Mouse (Mus musculus) heart, postnatal 0 days (tissue): ENCODE measurements around the gene Cars2.

Source experiments
- CTCF ChIP-seq: IDR thresholded peaks from 2 replicates; pipeline ENCODE4 v1.5.1; 2016; ENCODE audit warnings: antibody characterized with exemption, control low read depth, low read depth
- EP300 ChIP-seq: IDR thresholded peaks from 2 replicates; pipeline ENCODE4 v1.6.1; 2016; ENCODE audit warnings: antibody characterized with exemption, low read depth

DNA sequence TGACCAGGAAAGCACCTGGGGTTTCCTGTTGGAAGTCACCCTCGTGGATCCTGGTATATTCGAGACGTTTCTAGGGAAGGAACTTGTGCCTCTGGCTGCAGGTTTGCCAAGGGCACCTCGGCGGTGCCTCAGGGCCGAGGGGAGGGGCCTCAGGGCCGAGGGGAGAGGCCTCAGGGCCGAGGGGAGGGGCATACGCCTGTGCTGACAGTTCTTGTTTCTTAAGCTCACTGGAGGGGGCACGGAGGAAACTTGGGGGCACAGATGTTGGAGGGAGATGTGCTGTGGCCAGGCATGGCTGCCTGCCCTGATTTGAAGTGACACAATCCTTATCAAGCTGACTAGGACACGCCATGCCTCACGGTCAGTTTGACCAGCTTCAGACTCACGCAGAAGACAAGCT, 41.7 kb upstream of the Cars2 start:
- TF ChIP-seq CTCF (no peak), EP300 (no peak)
